Mouse (Mus musculus): ENCODE results near the gene Kdelr3. TPM values are rescaled to one million over a fixed set of nuclear protein-coding genes. Genes with fewer than 3 reads are reported as not detected.
A peak's percentile ranks its signal among the peaks of the same experiment; 100 is the strongest.

Kdelr3 gene
- polyA plus RNA-seq, 1 experiment from 2014 or later, result 133 TPM

GRCm38 (mm10) chr15:79545921-79546399, 29.7 kb downstream of the Kdelr3 start:
- Histone ChIP-seq H3K4me1 (peaks cover 23% of the 10 kb centered on the region), H3K9me3 (no peaks in the 10 kb centered on the region), H3K4me2 (replicated peaks) (peak overlapping the region; percentile 91), H3K36me3 (peaks cover 34% of the 10 kb centered on the region), H3K27me3 (peaks cover 3% of the 10 kb centered on the region; the same call in 1 of the 2 replicates), H3K9ac (peak overlapping the region; percentile 97), H3K4me3 (peak overlapping the region; percentile 94), H3K27ac (peak overlapping the region; percentile 97)
- peak; percentile 62 for ATAC-seq (ENCODE audit: low FRiP score, low read depth)
- WGBS, result under 1% methylated on average over 52 of the region's 52 CpGs

- Histone ChIP-seq H3K9ac (peak within 1 kb of the TSS; percentile 97), H3K9me3 (no peaks in the 10 kb centered on the region), H3K4me3 (peak within 1 kb of the TSS; percentile 94), H3K27me3 (peaks cover 3% of the 10 kb centered on the region; the same call in 1 of the 2 replicates), H3K4me2 (replicated peaks) (peak within 1 kb of the TSS; percentile 91), H3K36me3 (peaks cover 27% of the 10 kb centered on the region), H3K27ac (peak within 1 kb of the TSS; percentile 98), H3K4me1 (peaks cover 23% of the 10 kb centered on the region)
- peak; percentile 97 for ATAC-seq (ENCODE audit: low FRiP score, low read depth)
- WGBS, result 3% methylated on average over 84 of the region's 84 CpGs
Measured at GRCm38 (mm10) chr15:79546410-79547288, 30.4 kb downstream of the Kdelr3 start, which contains the start of gene Ddx17. TSS of gene Ddx17 (minus strand) at chr15:79546741.

- Histone ChIP-seq H3K4me3 (peak overlapping the region; percentile 94), H3K36me3 (peaks cover 20% of the 10 kb centered on the region), H3K4me1 (peaks cover 23% of the 10 kb centered on the region), H3K27ac (peak overlapping the region; percentile 98), H3K27me3 (peaks cover 3% of the 10 kb centered on the region; the same call in 1 of the 2 replicates), H3K4me2 (replicated peaks) (peak overlapping the region; percentile 91), H3K9ac (peak overlapping the region; percentile 68), H3K9me3 (no peaks in the 10 kb centered on the region)
- 80% methylated on average over 17 of the region's 17 CpGs for WGBS
- no peak for ATAC-seq (ENCODE audit: low FRiP score, low read depth)
Measured at GRCm38 (mm10) chr15:79547289-79547820, 31.1 kb downstream of the Kdelr3 start.

- peaks cover 20% of the 10 kb centered on the region for H3K4me1 ChIP-seq
- no peak overlapping the region for H3K4me2 ChIP-seq (replicated peaks)
- H3K27ac ChIP-seq, result no peak overlapping the region
- H3K36me3 ChIP-seq, result peaks cover 12% of the 10 kb centered on the region
- no peak overlapping the region for H3K9ac ChIP-seq
- H3K9me3 ChIP-seq, result no peaks in the 10 kb centered on the region
- H3K27me3 ChIP-seq, result peaks cover 3% of the 10 kb centered on the region; the same call in 1 of the 2 replicates
- no peak overlapping the region for H3K4me3 ChIP-seq
- no peak for ATAC-seq (ENCODE audit: low FRiP score, low read depth)
- 92% methylated on average over 2 of the region's 2 CpGs for WGBS
Measured at GRCm38 (mm10) chr15:79548226-79548625, 32.0 kb downstream of the Kdelr3 start.

GRCm38 (mm10) chr15:79552566-79552965, 36.4 kb downstream of the Kdelr3 start:
- no peak overlapping the region for H3K4me3 ChIP-seq
- H3K9me3 ChIP-seq, result no peaks in the 10 kb centered on the region
- ATAC-seq (ENCODE audit: low FRiP score, low read depth), result no peak
- no peaks in the 10 kb centered on the region for H3K4me1 ChIP-seq
- H3K27ac ChIP-seq, result no peak overlapping the region
- no peaks in the 10 kb centered on the region for H3K36me3 ChIP-seq
- no peak overlapping the region for H3K4me2 ChIP-seq (replicated peaks)
- peaks cover 3% of the 10 kb centered on the region; the same call in 1 of the 2 replicates for H3K27me3 ChIP-seq
- H3K9ac ChIP-seq, result no peak overlapping the region
- WGBS, result 81% methylated on average over 5 of the region's 5 CpGs

GRCm38 (mm10) chr15:79559649-79560048, 43.4 kb downstream of the Kdelr3 start:
- Histone ChIP-seq H3K4me3 (no peak overlapping the region), H3K27ac (no peak overlapping the region), H3K4me2 (replicated peaks) (no peak overlapping the region), H3K4me1 (no peaks in the 10 kb centered on the region), H3K27me3 (no peaks in the 10 kb centered on the region), H3K9ac (no peak overlapping the region), H3K36me3 (no peaks in the 10 kb centered on the region), H3K9me3 (no peaks in the 10 kb centered on the region)
- 70% methylated on average over 3 of the region's 3 CpGs for WGBS
- ATAC-seq (ENCODE audit: low FRiP score, low read depth), result no peak

GRCm38 (mm10) chr15:79562417-79562816, 46.2 kb downstream of the Kdelr3 start:
- ATAC-seq (ENCODE audit: low FRiP score, low read depth), result no peak
- no peaks in the 10 kb centered on the region for H3K27me3 ChIP-seq

GRCm38 (mm10) chr15:79575543-79576222, 59.5 kb downstream of the Kdelr3 start:
- Histone ChIP-seq H3K4me2 (replicated peaks) (no peak overlapping the region), H3K4me3 (no peak overlapping the region), H3K9ac (no peak overlapping the region), H3K9me3 (no peaks in the 10 kb centered on the region), H3K4me1 (no peaks in the 10 kb centered on the region), H3K36me3 (no peaks in the 10 kb centered on the region), H3K27ac (no peak overlapping the region), H3K27me3 (no peaks in the 10 kb centered on the region)
- 45% methylated on average over 1 of the region's 1 CpGs for WGBS
- ATAC-seq (ENCODE audit: low FRiP score, low read depth), result no peak

More at GRCm38 (mm10) chr15:79562417-79562816, 46.2 kb downstream of the Kdelr3 start:
- Histone ChIP-seq H3K9ac (no peak overlapping the region), H3K9me3 (no peaks in the 10 kb centered on the region), H3K36me3 (no peaks in the 10 kb centered on the region), H3K4me1 (no peaks in the 10 kb centered on the region), H3K4me2 (replicated peaks) (no peak overlapping the region), H3K4me3 (no peak overlapping the region), H3K27ac (no peak overlapping the region)
- WGBS, result 84% methylated on average over 9 of the region's 9 CpGs

GRCm38 (mm10) chr15:79576947-79577346, 60.7 kb downstream of the Kdelr3 start:
- Histone ChIP-seq H3K9me3 (no peaks in the 10 kb centered on the region), H3K27ac (no peak overlapping the region), H3K4me2 (replicated peaks) (no peak overlapping the region), H3K4me1 (no peaks in the 10 kb centered on the region), H3K4me3 (no peak overlapping the region), H3K9ac (no peak overlapping the region), H3K27me3 (no peaks in the 10 kb centered on the region), H3K36me3 (no peaks in the 10 kb centered on the region)
- no peak for ATAC-seq (ENCODE audit: low FRiP score, low read depth)
- 95% methylated on average over 2 of the region's 2 CpGs for WGBS
